Mouse (Mus musculus) liver, postnatal 0 days (tissue): ENCODE measurements at regions not wholly inside any gene's neighbourhood (a gene's known extent, or its start where the extent isn't known, plus 50 kb on each side); places are given as distances from the start of the nearest gene placed in this dataset.

Experiments used
- CTCF ChIP-seq: sonication (generic); IDR thresholded peaks from 2 replicates; pipeline ENCODE4 v1.5.1; 2016; ENCODE audit warnings: antibody characterized with exemption, low read depth
- EP300 ChIP-seq: IDR thresholded peaks from 2 replicates; pipeline ENCODE4 v1.6.1; 2016; ENCODE audit warnings: antibody characterized with exemption, low read depth, mild to moderate bottlenecking

GRCm38 (mm10) chr9:34328723-34329122 lies 157.0 kb upstream of the Kirrel3 start:
- TF ChIP-seq CTCF (0 out of 2 replicates have a peak, but pooled peaks have one; percentile 9), EP300 (no peak)
